Mouse (Mus musculus) embryonic fibroblast, embryonic 13.5 days (primary cell): Measurements from ENCODE around the gene Tmem145.

Source experiments
- CTCF ChIP-seq: IDR thresholded peaks from 2 replicates; pipeline ENCODE4 v1.5.1; 2011; ENCODE audit warnings: mild to moderate bottlenecking, control low read depth, low read length, moderate library complexity, borderline replicate concordance; ENCODE audit not compliant: insufficient read depth
- POLR2A ChIP-seq: IDR thresholded peaks from 2 replicates; pipeline ENCODE4 v1.6.1; 2011; ENCODE audit warnings: low read depth, mild to moderate bottlenecking, control low read depth, low read length, moderate library complexity

GRCm38 (mm10) chr7:25303003-25303684 is 2.8 kb upstream of the Tmem145 start:
- no peak for TF ChIP-seq CTCF
- no peak for TF ChIP-seq POLR2A
